Mouse (Mus musculus) spleen, adult 2 months (tissue): ENCODE measurements at regions not wholly inside any gene's neighbourhood (a gene's known extent, or its start where the extent isn't known, plus 50 kb on each side); places are given as distances from the start of the nearest gene placed in this dataset.

Experiments
- DNase-seq, 2 experiments: peaks; one replicate each; pipeline versions ENCODE4 v3.0.0 to v3.0.0-alpha.2; 2012 to 2021; ENCODE audit warnings: low spot score in 2 of 2, low read depth in 1 of 2
- H3K27ac ChIP-seq: fragments of 200-500 bp; 2 replicates; pipeline ENCODE4 v1.5.1; 2012; ENCODE audit warnings: low read length, inconsistent platforms; ENCODE audit not compliant: insufficient read depth
- H3K27me3 ChIP-seq: fragments of 200-500 bp; 2 replicates; pipeline ENCODE4 v1.6.1; 2012; ENCODE audit warnings: mild to moderate bottlenecking, moderate library complexity, low read length, inconsistent platforms; ENCODE audit not compliant: control insufficient read depth, insufficient read depth
- H3K36me3 ChIP-seq: fragments of 200-500 bp; 2 replicates; pipeline ENCODE4 v1.6.1; 2012; ENCODE audit warnings: mild to moderate bottlenecking, low read length, inconsistent platforms; ENCODE audit not compliant: control insufficient read depth, insufficient read depth
- H3K4me1 ChIP-seq: fragments of 200-500 bp; 2 replicates; pipeline ENCODE4 v1.6.1; 2011; ENCODE audit warnings: inconsistent platforms; ENCODE audit not compliant: control insufficient read depth, insufficient read depth, insufficient read length
- H3K4me3 ChIP-seq: fragments of 200-500 bp; 2 replicates; pipeline ENCODE4 v1.5.1; 2011; ENCODE audit warnings: mild to moderate bottlenecking, inconsistent platforms; ENCODE audit not compliant: insufficient read depth, insufficient read length; ENCODE audit errors: extremely low read depth
- CTCF ChIP-seq: fragments of 200-500 bp; IDR thresholded peaks from 2 replicates; pipeline ENCODE4 v1.5.1; 2011; ENCODE audit warnings: mild to moderate bottlenecking, inconsistent platforms; ENCODE audit not compliant: insufficient read depth, insufficient read length, insufficient replicate concordance; ENCODE audit errors: extremely low read depth
- POLR2A ChIP-seq: fragments of 200-500 bp; IDR thresholded peaks from 2 replicates; pipeline ENCODE4 v1.6.1; 2011; ENCODE audit warnings: low read depth, low read length, inconsistent platforms
- WGBS: fragments of 180-500 bp; shearing (Covaris S2); methylation state at CpG from one replicate; pipeline ENCODE4 v1.1.7; 2018; 5-methylcytosine and 5-hydroxymethylcytosine counted together

- Histone ChIP-seq H3K36me3 (no peaks in the 10 kb centered on the region), H3K4me1 (no peaks in the 10 kb centered on the region), H3K4me3 (no peak overlapping the region), H3K27me3 (no peaks in the 10 kb centered on the region), H3K27ac (no peak overlapping the region)
- 89% methylated on average over 5 of the region's 5 CpGs for WGBS
- TF ChIP-seq CTCF, result no peak
- TF ChIP-seq POLR2A, result no peak
- no peak for DNase-seq
Observed at GRCm38 (mm10) chr3:130860315-130860714, 130.1 kb upstream of the Rpl34 start.

DNA sequence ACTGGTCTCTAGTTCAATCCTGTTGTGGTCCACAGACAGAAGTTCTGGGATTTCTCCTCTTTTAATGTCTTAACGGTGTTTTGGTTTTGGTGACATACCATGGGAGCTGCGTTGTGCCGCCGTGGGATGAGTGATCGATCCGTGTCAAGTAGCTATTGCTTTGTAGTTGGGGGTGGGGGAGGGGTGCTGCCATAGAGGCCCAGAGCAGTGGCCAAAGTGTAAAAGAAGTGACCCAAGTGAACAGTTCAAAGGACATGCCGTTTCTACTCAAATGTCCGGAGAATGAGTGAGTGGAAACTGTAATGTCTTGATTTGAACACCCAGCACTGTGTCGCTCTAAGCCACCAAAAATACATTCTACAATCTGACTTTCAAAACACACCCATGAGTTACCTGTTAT is 123.7 kb upstream of the Rpl34 start:
- H3K27ac ChIP-seq, result no peak overlapping the region
- no peak for DNase-seq
- H3K36me3 ChIP-seq, result no peaks in the 10 kb centered on the region
- no peak for TF ChIP-seq POLR2A
- no peak overlapping the region for H3K4me3 ChIP-seq
- H3K4me1 ChIP-seq, result no peaks in the 10 kb centered on the region
- H3K27me3 ChIP-seq, result no peaks in the 10 kb centered on the region
- WGBS, result 82% methylated on average over 9 of the region's 9 CpGs

- WGBS, result 84% methylated on average over 5 of the region's 5 CpGs
- TF ChIP-seq POLR2A (no peak), CTCF (no peak)
- H3K27ac ChIP-seq, result no peak overlapping the region
Observed at GRCm38 (mm10) chr3:130850766-130851308, 120.6 kb upstream of the Rpl34 start.

DNA sequence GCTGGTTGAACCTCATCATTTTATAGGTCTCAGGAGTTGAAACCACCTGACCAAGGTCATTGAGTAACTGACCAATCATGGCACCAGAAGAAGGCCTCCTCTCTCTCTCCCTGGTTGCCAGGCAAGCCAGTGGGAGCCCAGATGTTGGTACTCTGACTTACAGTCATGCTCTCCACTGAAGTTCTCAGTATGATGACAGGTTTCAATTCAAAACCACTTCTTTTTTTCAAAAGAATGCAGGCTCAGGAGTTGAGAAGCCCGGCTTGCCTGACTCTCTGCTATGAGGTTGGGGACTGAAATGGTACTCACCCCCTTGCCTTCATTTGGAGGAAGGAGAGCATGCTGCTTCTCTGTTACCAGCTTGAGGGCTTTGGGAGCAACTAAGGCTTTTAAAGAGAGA is 111.6 kb upstream of the Rpl34 start:
- WGBS, result 67% methylated on average over 1 of the region's 1 CpGs
- DNase-seq, result no peak
- H3K4me3 ChIP-seq, result no peak overlapping the region
- no peaks in the 10 kb centered on the region for H3K36me3 ChIP-seq
- H3K4me1 ChIP-seq, result no peaks in the 10 kb centered on the region
- TF ChIP-seq CTCF, result no peak
- no peak for TF ChIP-seq POLR2A
- no peak overlapping the region for H3K27ac ChIP-seq
- no peaks in the 10 kb centered on the region for H3K27me3 ChIP-seq

More at GRCm38 (mm10) chr3:130850766-130851308, 120.6 kb upstream of the Rpl34 start:
- Histone ChIP-seq H3K4me1 (no peaks in the 10 kb centered on the region), H3K27me3 (no peaks in the 10 kb centered on the region), H3K4me3 (no peak overlapping the region), H3K36me3 (no peaks in the 10 kb centered on the region)
- no peak for DNase-seq

GRCm38 (mm10) chr3:130839924-130840440 is 109.8 kb upstream of the Rpl34 start:
- no peak for TF ChIP-seq CTCF
- TF ChIP-seq POLR2A, result no peak
- no peaks in the 10 kb centered on the region for H3K36me3 ChIP-seq
- no peak for DNase-seq
- no peaks in the 10 kb centered on the region for H3K27me3 ChIP-seq
- no peak overlapping the region for H3K27ac ChIP-seq
- no peaks in the 10 kb centered on the region for H3K4me1 ChIP-seq
- 86% methylated on average over 9 of the region's 9 CpGs for WGBS
- no peak overlapping the region for H3K4me3 ChIP-seq

DNA sequence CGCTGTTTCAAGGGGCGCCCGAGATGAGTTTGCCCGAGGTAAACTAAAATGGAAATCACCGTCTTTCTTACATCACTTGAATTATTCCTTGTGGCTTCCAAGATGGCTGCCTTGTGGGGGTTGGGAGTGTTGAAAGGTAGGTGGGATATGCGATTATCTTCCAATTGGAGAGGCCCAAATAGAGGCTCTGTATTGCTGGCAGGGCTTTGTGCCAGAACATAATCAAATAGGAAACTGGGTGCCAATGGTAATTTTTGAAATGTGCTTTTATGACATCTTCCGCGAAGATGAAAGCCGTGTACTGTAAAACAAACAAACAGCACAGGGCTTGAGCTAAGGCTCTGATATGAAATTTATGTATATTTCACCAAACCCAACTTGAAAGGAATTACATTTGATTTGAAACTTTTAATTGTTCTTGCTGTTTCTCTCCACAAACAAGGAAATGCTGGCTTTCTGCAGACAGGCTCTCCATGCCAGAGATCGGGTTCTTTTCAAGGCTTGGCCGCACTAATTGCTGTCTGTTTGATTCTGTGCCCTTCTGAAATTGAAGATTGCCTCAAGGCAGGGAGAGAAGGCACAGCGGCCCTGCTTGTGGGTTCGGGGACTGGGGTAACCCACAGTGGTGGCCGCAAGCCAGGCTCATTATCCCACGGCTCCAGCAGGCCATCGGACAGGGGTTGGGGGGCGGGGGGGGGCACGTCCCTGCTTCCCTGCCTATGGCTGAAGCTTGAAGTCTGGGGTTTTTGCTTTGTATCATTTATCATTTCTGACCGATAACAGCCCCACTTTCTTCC is 108.6 kb upstream of the Rpl34 start:
- no peaks in the 10 kb centered on the region for H3K4me1 ChIP-seq
- no peak for DNase-seq
- 89% methylated on average over 19 of the region's 19 CpGs for WGBS
- H3K27me3 ChIP-seq, result no peaks in the 10 kb centered on the region
- no peaks in the 10 kb centered on the region for H3K36me3 ChIP-seq
- no peak overlapping the region for H3K4me3 ChIP-seq
- no peak for TF ChIP-seq CTCF
- TF ChIP-seq POLR2A, result no peak
- no peak overlapping the region for H3K27ac ChIP-seq

- Histone ChIP-seq H3K36me3 (no peaks in the 10 kb centered on the region), H3K4me1 (peaks cover 2% of the 10 kb centered on the region; the same call in 1 of the 2 replicates), H3K27me3 (no peaks in the 10 kb centered on the region), H3K27ac (no peak overlapping the region), H3K4me3 (no peak overlapping the region)
- WGBS, result 64% methylated on average over 5 of the region's 5 CpGs
- TF ChIP-seq POLR2A (no peak), CTCF (no peak)
- no peak for DNase-seq
Observed at GRCm38 (mm10) chr3:130833722-130834121, 103.5 kb upstream of the Rpl34 start.
